Mouse (Mus musculus) myocyte (in vitro differentiated cells): ENCODE data around the gene Vdr.

ENCODE experiments used
- CEBPB ChIP-seq: IDR thresholded peaks from 2 replicates; pipeline ENCODE4 v1.6.1; 2011; ENCODE audit warnings: mild to moderate bottlenecking, moderate library complexity; ENCODE audit not compliant: poor library complexity, insufficient read depth, severe bottlenecking
- MYOG ChIP-seq, 3 experiments: IDR thresholded peaks; one replicate each; pipeline ENCODE4 v1.6.1; 2011; ENCODE audit warnings: control low read depth in 2 of 3, low read depth in 2 of 3, mild to moderate bottlenecking in 2 of 3; ENCODE audit not compliant: insufficient read length in 2 of 3, control insufficient read depth in 1 of 3, insufficient read depth in 1 of 3
- POLR2A ChIP-seq: IDR thresholded peaks from one replicate; pipeline ENCODE4 v1.6.1; 2011; ENCODE audit warnings: low read depth, mild to moderate bottlenecking, control low read depth, moderate library complexity; ENCODE audit not compliant: insufficient read length

DNA sequence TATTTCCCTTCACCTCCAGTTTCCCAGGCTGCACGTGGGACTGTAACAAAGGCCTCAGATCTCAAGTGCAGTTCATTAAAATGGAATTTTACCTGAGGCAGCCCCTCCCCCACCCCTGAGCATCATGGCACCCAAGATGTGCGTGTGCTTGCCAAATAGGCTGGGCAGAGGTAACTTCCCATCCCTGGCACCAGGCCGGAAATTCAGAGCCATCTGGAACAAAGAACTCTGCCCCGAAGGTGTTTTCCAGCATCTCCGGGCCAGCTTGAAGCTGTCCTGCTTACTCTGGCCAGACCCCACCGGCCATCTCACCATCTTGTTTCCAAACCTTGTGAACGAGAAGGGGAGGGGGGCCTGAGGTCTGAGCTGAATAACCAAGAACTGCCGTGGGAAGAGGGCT, 10.7 kb downstream of the Vdr start:
- TF ChIP-seq CEBPB (no peak), POLR2A (no peak), MYOG (IDR thresholded peaks at IDR 0.05; ENCODE audit: control insufficient read depth in 1 of 3, insufficient read depth in 1 of 3, insufficient read length in 2 of 3, low read depth in 2 of 3) (no peak)
